Mouse (Mus musculus) myocyte (in vitro differentiated cells): ENCODE measurements around the gene Afmid. TPM values are rescaled to one million over a fixed set of nuclear protein-coding genes. Genes with fewer than 3 reads are reported as not detected.

Experiments
- H3K27me3 ChIP-seq: one replicate; pipeline ENCODE4 v1.6.1; 2011; ENCODE audit not compliant: control insufficient read depth, insufficient read depth, insufficient read length
- H3K36me3 ChIP-seq: one replicate; pipeline ENCODE4 v1.6.1; 2011; ENCODE audit not compliant: control insufficient read depth, insufficient read depth
- H3K4me2 ChIP-seq: one replicate; pipeline ENCODE4 v1.6.1; 2011; ENCODE audit warnings: low read depth, control low read depth
- H3K4me3 ChIP-seq: one replicate; pipeline ENCODE4 v1.5.1; 2011; ENCODE audit warnings: mild to moderate bottlenecking, control low read depth, moderate library complexity
- H3K79me2 ChIP-seq: one replicate; pipeline ENCODE4 v1.6.1; 2011; ENCODE audit not compliant: control insufficient read depth, insufficient read depth
- H3ac ChIP-seq: one replicate; pipeline ENCODE4 v1.6.1; 2011; ENCODE audit not compliant: control insufficient read depth, insufficient read length
- CEBPB ChIP-seq: IDR thresholded peaks from 2 replicates; pipeline ENCODE4 v1.6.1; 2011; ENCODE audit warnings: mild to moderate bottlenecking, moderate library complexity; ENCODE audit not compliant: poor library complexity, insufficient read depth, severe bottlenecking
- E2F4 ChIP-seq: IDR thresholded peaks from one replicate; pipeline ENCODE4 v1.6.1; 2011; ENCODE audit warnings: mild to moderate bottlenecking, control low read depth, moderate library complexity; ENCODE audit not compliant: insufficient read depth
- MAX ChIP-seq: IDR thresholded peaks from one replicate; pipeline ENCODE4 v1.6.1; 2011; ENCODE audit warnings: low read depth, mild to moderate bottlenecking, control low read depth
- MYOD1 ChIP-seq, 3 experiments: IDR thresholded peaks; one replicate each; pipeline ENCODE4 v1.6.1; 2011; ENCODE audit warnings: control low read depth in 2 of 3, low read depth in 2 of 3, mild to moderate bottlenecking in 2 of 3, moderate library complexity in 1 of 3; ENCODE audit not compliant: insufficient read length in 2 of 3, control insufficient read depth in 1 of 3
- MYOG ChIP-seq, 3 experiments: IDR thresholded peaks; one replicate each; pipeline ENCODE4 v1.6.1; 2011; ENCODE audit warnings: control low read depth in 2 of 3, low read depth in 2 of 3, mild to moderate bottlenecking in 2 of 3; ENCODE audit not compliant: insufficient read length in 2 of 3, control insufficient read depth in 1 of 3, insufficient read depth in 1 of 3
- POLR2A ChIP-seq: IDR thresholded peaks from one replicate; pipeline ENCODE4 v1.6.1; 2011; ENCODE audit warnings: low read depth, mild to moderate bottlenecking, control low read depth, moderate library complexity; ENCODE audit not compliant: insufficient read length
- POLR2AphosphoS2 ChIP-seq: IDR thresholded peaks from one replicate; pipeline ENCODE4 v1.6.1; 2011; ENCODE audit warnings: low read depth, control low read depth; ENCODE audit not compliant: insufficient read length
- REST ChIP-seq: IDR thresholded peaks from one replicate; pipeline ENCODE4 v1.6.1; 2011; ENCODE audit warnings: mild to moderate bottlenecking, control low read depth, moderate library complexity; ENCODE audit not compliant: insufficient read depth, insufficient read length
- SRF ChIP-seq: IDR thresholded peaks from one replicate; pipeline ENCODE4 v1.6.1; 2011; ENCODE audit warnings: low read depth; ENCODE audit not compliant: control insufficient read depth, insufficient read length
- TCF12 ChIP-seq: IDR thresholded peaks from one replicate; pipeline ENCODE4 v1.6.1; 2011; ENCODE audit warnings: mild to moderate bottlenecking, control low read depth; ENCODE audit not compliant: poor library complexity, insufficient read depth, severe bottlenecking
- TCF3 ChIP-seq: IDR thresholded peaks from one replicate; pipeline ENCODE4 v1.6.1; 2011; ENCODE audit warnings: low read depth, control low read depth; ENCODE audit not compliant: insufficient read length
- USF1 ChIP-seq: IDR thresholded peaks from one replicate; pipeline ENCODE4 v1.6.1; 2011; ENCODE audit warnings: low read depth, mild to moderate bottlenecking, control low read depth, moderate library complexity
- polyA plus RNA-seq: library from polyadenylated mRNA; unstranded; fragments of >200 nt; fragmentation: generic; extraction: Trizol; gene quantifications from one replicate; pipeline ENCODE4 v1.2.1, GENCODE M21; 2012; ENCODE audit warnings: missing spikeins

Gene Afmid
- polyA plus RNA-seq, 1 experiment = 6.1 TPM

GRCm38 (mm10) chr11:117847593-117848215 lies 22.0 kb downstream of the Afmid start:
- peak in 2 of 3 experiments; percentile 8 to 16 for TF ChIP-seq MYOD1 (IDR thresholded peaks at IDR 0.05; ENCODE audit: control insufficient read depth in 1 of 3, insufficient read length in 2 of 3, low read depth in 2 of 3)
- TF ChIP-seq CEBPB = peak; percentile 58
- TF ChIP-seq POLR2A = no peak
- TF ChIP-seq POLR2AphosphoS2 = no peak
- TF ChIP-seq TCF12 = no peak
- Histone ChIP-seq H3K4me3 (peak overlapping the region; percentile 88), H3K79me2 (peaks cover 36% of the 10 kb centered on the region), H3K4me2 (peak overlapping the region; percentile 82), H3K27me3 (no peaks in the 10 kb centered on the region), H3K36me3 (peaks cover 11% of the 10 kb centered on the region), H3ac (peak overlapping the region; percentile 52)

- H3K4me2 ChIP-seq = peak overlapping the region; percentile 82
- TF ChIP-seq POLR2AphosphoS2 (peak; percentile 51), POLR2A (peak; percentile 34), REST (no peak)
- H3ac ChIP-seq = peak overlapping the region; percentile 52
- no peaks in the 10 kb centered on the region for H3K27me3 ChIP-seq
- H3K36me3 ChIP-seq = peaks cover 11% of the 10 kb centered on the region
- H3K79me2 ChIP-seq = peaks cover 43% of the 10 kb centered on the region
- H3K4me3 ChIP-seq = peak overlapping the region; percentile 88
Observed at GRCm38 (mm10) chr11:117848271-117848984, 22.7 kb downstream of the Afmid start.

DNA sequence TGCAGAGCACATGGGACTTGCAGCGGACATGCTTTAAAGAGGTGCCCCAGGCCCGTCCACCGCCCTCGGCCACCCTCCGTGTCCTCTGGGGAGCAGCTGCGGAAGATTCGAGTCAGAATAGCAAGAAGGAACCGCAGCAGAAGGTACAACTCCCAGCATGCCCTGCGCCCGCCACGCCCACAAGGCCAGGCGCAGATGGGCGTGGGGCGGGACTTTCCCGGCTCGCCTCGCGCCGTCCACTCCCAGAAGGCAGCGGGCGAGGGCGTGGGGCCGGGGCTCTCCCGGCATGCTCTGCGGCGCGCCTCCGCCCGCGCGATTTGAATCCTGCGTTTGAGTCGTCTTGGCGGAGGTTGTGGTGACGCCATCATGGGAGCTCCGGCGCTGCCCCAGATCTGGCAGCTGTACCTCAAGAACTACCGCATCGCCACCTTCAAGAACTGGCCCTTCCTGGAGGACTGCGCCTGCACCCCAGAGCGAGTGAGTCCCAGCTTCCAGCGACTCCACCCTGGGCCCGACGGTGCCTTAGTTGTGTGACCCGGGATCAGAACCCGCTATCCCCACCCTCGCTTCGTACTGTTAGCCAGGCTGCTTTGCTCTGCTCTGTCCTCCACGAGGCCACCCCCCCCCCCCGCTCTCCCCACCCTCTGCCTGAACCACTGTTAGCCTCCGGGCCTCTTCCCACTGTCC lies 23.4 kb downstream of the Afmid start, which contains the start of gene Birc5:
Gene Birc5 (plus strand): TSS at position 267 of the 687 bp plus-strand sequence.
- Histone ChIP-seq H3K4me3 (peak within 1 kb of the TSS; percentile 88), H3K79me2 (peaks cover 49% of the 10 kb centered on the region), H3ac (peak within 1 kb of the TSS; percentile 52), H3K4me2 (peak within 1 kb of the TSS; percentile 82), H3K27me3 (no peaks in the 10 kb centered on the region), H3K36me3 (peaks cover 15% of the 10 kb centered on the region)
- TF ChIP-seq MAX (no peak), CEBPB (no peak), REST (no peak), MYOG (IDR thresholded peaks at IDR 0.05; ENCODE audit: control insufficient read depth in 1 of 3, insufficient read depth in 1 of 3, insufficient read length in 2 of 3, low read depth in 2 of 3) (peak; percentile 39 to 88 (median 54)), TCF3 (peak; percentile 16), SRF (peak; percentile 84), MYOD1 (IDR thresholded peaks at IDR 0.05; ENCODE audit: control insufficient read depth in 1 of 3, insufficient read length in 2 of 3, low read depth in 2 of 3) (peak in 2 of 3 experiments; percentile 71 to 77), POLR2A (peak; percentile 92), E2F4 (peak; percentile 100), POLR2AphosphoS2 (peak; percentile 93), USF1 (no peak), TCF12 (no peak)

DNA sequence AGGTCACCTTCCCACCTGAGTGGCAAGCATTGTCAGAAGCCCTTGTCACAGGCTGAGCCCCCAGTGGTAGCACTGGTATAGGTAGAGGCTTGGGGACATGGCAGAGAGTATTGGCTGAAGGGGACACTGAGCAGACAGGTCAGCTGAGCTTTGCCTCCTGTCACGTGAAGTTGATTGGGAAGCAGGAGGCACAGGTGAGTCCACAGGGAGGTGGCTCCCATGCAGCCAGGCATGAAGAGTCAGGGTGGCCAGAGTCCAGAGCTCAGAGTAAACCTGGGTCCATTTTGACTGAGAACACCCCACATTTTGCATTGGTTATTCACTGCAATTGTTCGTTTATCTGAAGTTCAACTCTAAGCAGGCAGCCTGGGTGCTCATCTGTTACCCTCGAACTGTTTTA lies 27.2 kb downstream of the Afmid start:
- H3K4me3 ChIP-seq = no peak overlapping the region
- no peak overlapping the region for H3K4me2 ChIP-seq
- TF ChIP-seq MYOG (IDR thresholded peaks at IDR 0.05; ENCODE audit: control insufficient read depth in 1 of 3, insufficient read depth in 1 of 3, insufficient read length in 2 of 3, low read depth in 2 of 3) (no peak), TCF3 (no peak), REST (no peak), USF1 (no peak), CEBPB (no peak), POLR2A (no peak), MYOD1 (IDR thresholded peaks at IDR 0.05; ENCODE audit: control insufficient read depth in 1 of 3, insufficient read length in 2 of 3, low read depth in 2 of 3) (no peak), SRF (no peak), MAX (no peak), E2F4 (no peak), TCF12 (no peak), POLR2AphosphoS2 (no peak)
- no peaks in the 10 kb centered on the region for H3K27me3 ChIP-seq
- peaks cover 66% of the 10 kb centered on the region for H3K79me2 ChIP-seq
- H3K36me3 ChIP-seq = peaks cover 25% of the 10 kb centered on the region
- no peak overlapping the region for H3ac ChIP-seq
